Mouse (Mus musculus) left cerebral cortex, postnatal 4 days (tissue): ENCODE results near the gene Snx7. TPM values are rescaled to one million over a fixed set of nuclear protein-coding genes. Genes with fewer than 3 reads are reported as not detected.

Experiments used
- DNase-seq: peaks from one replicate; pipeline ENCODE4 v3.0.0-alpha.2; 2022
- intact Hi-C: fragments of 180-260 bp; cut with DNase I; formaldehyde crosslinking; loops from one replicate; pipeline ENCODE4 v1.15.1; 2025
- microRNA-seq: library from miRNA; unstranded; fragments of <30 nt; microRNA quantifications from one replicate; pipeline ENCODE4 v1.2.0, GENCODE M21; 2022
- total RNA-seq, 2 experiments: library from RNA; stranded (reverse); gene quantifications; 2 replicates each; pipeline ENCODE4 v1.2.3; 2021

The Snx7 gene
- total RNA-seq, 2 experiments from 2014 or later: 39.3 to 46.7 TPM

- intact Hi-C loops: no loop called here
- DNase-seq: no peak
These were observed 45.5 kb downstream of the Snx7 start for GRCm38 (mm10) chr3:117823218-117823617.

GRCm38 (mm10) chr3:117817635-117818034, 51.1 kb downstream of the Snx7 start:
- DNase-seq: no peak
- intact Hi-C loops: no loop called here

GRCm38 (mm10) chr3:117814218-117814617, 54.5 kb downstream of the Snx7 start:
- intact Hi-C loops: no loop called here
- DNase-seq: no peak

- intact Hi-C loops: no loop called here
- DNase-seq: no peak
These were observed 56.6 kb downstream of the Snx7 start for GRCm38 (mm10) chr3:117812135-117812534.

- no peak for DNase-seq
- intact Hi-C loops: no loop called here
These were observed 63.0 kb downstream of the Snx7 start for GRCm38 (mm10) chr3:117805782-117806181.

GRCm38 (mm10) chr3:117794501-117794900, 74.2 kb downstream of the Snx7 start:
- DNase-seq: no peak
- intact Hi-C loops: no loop called here

GRCm38 (mm10) chr3:117791951-117792350, 76.8 kb downstream of the Snx7 start:
- intact Hi-C loops: no loop called here
- DNase-seq: no peak

- intact Hi-C loops: no loop called here
- no peak for DNase-seq
These were observed 77.5 kb downstream of the Snx7 start for GRCm38 (mm10) chr3:117791273-117791672.

- intact Hi-C loops: no loop called here
- peak; percentile 57 for DNase-seq
These were observed 79.7 kb downstream of the Snx7 start for GRCm38 (mm10) chr3:117788800-117789693.

- intact Hi-C loops: no loop called here
- DNase-seq: no peak
These were observed 81.5 kb downstream of the Snx7 start for GRCm38 (mm10) chr3:117787247-117787646.

- intact Hi-C loops: no loop called here
- no peak for DNase-seq
These were observed 116.5 kb downstream of the Snx7 start for GRCm38 (mm10) chr3:117752151-117752757.

GRCm38 (mm10) chr3:117751665-117752064, 117.1 kb downstream of the Snx7 start:
- intact Hi-C loops: no loop called here
- peak; percentile 8 for DNase-seq

GRCm38 (mm10) chr3:117749256-117749655, 119.5 kb downstream of the Snx7 start:
- DNase-seq: peak; percentile 34
- intact Hi-C loops: no loop called here

GRCm38 (mm10) chr3:117739760-117740159, 129.0 kb downstream of the Snx7 start:
- intact Hi-C loops: no loop called here
- DNase-seq: peak; percentile 49

- intact Hi-C loops: no loop called here
- peak; percentile 18 for DNase-seq
These were observed 136.1 kb downstream of the Snx7 start for GRCm38 (mm10) chr3:117732661-117733060.

Small RNA genes within 50 kb of the gene (microRNA-seq; reads per million reads assigned to microRNA genes)
- gene Gm24811: not detected
